Mouse (Mus musculus): ENCODE measurements around the gene C2.
A peak's percentile ranks its signal among the peaks of the same experiment; 100 is the strongest.
"Not testable (repeated sequence)": the region's sequence is repeated elsewhere in the genome, so short reads cannot be mapped to it uniquely, and the experiment has no call there.

C2 gene

GRCm38 (mm10) chr17:34836155-34836855 is 61.8 kb downstream of the C2 start:
- DNase-seq (ENCODE audit: low read depth), result peak; percentile 29

GRCm38 (mm10) chr17:34830776-34831175 is 67.3 kb downstream of the C2 start:
- DNase-seq (ENCODE audit: low read depth), result not testable (repeated sequence)

- DNase-seq (ENCODE audit: low read depth), result no peak
Measured at GRCm38 (mm10) chr17:34814818-34815370, 83.2 kb downstream of the C2 start.

- DNase-seq (ENCODE audit: low read depth), result peak; percentile 57
Measured at GRCm38 (mm10) chr17:34813747-34814146, 84.3 kb downstream of the C2 start.
